Mouse (Mus musculus): ENCODE results near the gene Ptprk. TPM values are rescaled to one million over a fixed set of nuclear protein-coding genes. Genes with fewer than 3 reads are reported as not detected.

Gene Ptprk
- total RNA-seq, 2 experiments from 2014 or later = 46.8 to 50.1 TPM

DNA sequence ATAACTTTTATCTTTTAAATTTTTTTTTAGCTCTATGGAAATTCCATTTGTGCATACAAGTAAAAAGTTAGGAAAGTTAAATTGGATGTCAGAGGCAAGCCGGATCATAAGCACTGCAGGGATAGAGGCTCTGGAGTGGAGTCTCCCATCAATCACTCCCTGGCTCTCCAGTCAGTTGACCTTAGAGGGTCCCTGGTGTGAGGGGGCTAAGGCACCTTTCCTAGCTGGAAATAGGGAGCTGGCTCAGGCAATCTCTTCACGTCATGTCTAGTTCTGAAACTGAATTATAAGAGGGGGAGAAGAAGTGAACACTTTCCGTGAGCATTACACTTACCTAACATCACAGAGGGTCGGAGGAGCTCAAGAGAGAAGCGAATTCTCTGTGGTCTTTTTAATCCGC, 110.1 kb downstream of the Ptprk start:
- no peak for DNase-seq (ENCODE audit: low spot score in 2 of 2)

DNA sequence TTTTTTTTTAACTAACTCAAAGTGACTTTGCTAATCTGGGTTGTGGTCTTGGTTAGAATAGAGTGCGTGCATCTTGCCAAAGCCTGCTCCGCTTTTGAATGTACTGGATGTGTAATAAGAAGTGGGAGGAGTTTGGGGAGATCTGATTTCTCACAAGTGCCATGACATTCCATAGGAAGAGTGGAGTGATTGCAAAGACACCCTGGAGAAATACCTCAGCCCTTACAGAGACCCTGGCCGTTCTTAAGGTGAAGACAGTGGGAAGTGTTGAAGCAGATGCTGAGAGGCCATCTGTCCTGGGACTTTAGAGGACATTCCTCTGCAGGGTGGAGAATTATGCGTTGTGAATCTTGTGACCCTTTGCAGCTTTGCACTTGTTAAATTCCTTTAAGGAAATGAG, 110.7 kb downstream of the Ptprk start:
- DNase-seq (ENCODE audit: low spot score in 2 of 2) = no peak

DNA sequence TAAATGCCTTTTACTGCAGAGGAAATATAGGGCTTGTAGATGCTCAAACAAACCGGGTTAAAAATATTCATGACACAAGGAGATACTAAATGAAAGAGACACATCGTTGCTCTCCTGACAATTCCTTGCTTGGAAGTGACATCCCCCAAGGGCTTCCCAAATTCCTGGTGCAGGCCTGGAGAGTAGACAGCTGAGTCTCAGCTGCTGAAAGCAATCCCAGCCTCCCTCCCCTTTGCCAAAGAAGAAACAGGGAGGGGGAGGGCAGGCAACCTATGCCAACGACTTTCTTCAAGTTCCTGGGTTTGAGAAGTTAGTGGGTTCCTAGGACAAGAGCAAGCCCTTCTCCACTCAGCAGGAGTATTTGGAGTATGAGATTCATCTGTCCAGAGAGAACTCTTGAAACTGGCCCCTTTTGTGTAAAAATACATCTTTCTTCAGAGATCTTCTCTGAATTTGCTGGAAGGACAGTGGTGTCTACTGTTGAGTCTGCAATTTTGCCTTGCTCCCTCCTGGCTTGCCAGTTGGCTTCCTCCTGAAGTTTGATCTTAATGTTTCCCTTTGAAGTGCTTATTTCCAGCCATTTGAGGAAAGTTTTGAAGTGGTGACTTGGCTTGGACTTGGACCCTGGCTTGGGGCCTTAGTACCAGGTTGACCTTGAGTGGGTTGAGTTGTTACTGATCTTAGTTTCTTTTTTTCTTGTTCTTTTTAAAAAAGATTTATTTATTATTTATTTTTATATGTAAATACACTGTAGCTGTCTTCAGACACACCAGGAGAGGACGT, 111.6 kb downstream of the Ptprk start:
- no peak for DNase-seq (ENCODE audit: low spot score in 2 of 2)

DNA sequence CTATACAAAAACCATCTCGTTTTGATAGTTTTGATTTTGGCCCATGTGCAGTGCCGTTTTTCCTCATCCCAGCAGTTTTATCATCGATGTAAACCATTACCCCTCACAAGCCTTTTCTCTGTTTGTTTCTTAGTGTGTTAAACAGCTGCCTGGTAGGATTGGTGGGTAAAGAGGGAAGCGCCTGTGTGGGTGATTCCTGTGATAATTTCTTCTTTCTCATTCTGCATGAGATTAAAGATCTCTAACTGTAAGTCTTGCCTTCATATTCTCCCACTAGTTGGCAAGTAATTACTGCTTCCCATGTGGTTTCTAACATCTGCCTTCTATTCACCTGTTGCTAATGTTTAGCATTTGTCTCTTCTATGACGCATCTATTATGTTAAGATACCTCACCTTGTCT, 116.8 kb downstream of the Ptprk start:
- no peak for DNase-seq (ENCODE audit: low spot score in 2 of 2)

GRCm38 (mm10) chr10:28193630-28194029, 119.0 kb downstream of the Ptprk start:
- DNase-seq (ENCODE audit: low spot score in 2 of 2) = no peak

GRCm38 (mm10) chr10:28200609-28201008, 126.0 kb downstream of the Ptprk start:
- DNase-seq (ENCODE audit: low spot score in 2 of 2) = no peak

- DNase-seq (ENCODE audit: low spot score in 2 of 2) = no peak
Measured at GRCm38 (mm10) chr10:28209394-28209793, 134.8 kb downstream of the Ptprk start.

DNA sequence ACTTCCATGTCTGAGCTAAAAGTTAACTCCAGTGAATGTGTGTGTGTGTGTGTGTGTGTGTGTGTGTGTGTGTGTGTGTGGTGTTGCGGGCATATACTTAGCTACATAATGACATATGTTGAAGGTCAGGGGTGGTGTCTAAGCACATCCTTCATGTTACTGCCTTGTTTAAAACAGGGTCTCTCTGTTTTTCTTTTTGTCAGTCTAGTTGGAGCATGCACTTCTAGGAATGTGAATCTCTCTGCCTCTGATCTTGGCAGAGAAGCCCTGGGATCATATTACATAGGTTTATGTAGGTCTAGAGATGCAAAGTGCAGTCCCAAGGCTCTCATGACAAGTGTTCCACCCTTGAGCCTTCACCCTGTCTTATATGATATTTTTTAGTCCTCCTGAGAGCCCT, 137.5 kb downstream of the Ptprk start:
- DNase-seq (ENCODE audit: low spot score in 2 of 2) = no peak

GRCm38 (mm10) chr10:28215153-28215552, 140.5 kb downstream of the Ptprk start:
- DNase-seq (ENCODE audit: low spot score in 2 of 2) = no peak

DNA sequence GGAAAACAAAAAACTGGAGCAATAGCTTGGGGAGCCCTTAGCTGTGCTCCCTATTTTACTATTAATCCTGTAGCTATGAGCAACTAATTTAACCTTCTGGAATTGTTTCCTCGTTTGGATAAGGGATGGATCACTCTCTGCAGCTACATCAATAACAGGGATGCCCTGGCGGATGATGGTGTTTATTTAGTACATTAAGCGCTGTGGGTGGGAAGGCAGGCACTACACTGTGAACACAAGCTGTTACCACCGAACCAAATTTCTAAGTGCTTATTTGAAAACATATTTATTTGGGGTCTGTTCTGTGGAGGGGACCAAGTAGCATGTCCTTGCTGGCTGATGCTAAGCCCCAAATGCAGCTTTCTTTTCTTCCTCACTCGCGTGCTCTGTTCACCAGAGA, 149.0 kb downstream of the Ptprk start:
- peak; percentile 12 to 59 for DNase-seq (ENCODE audit: low spot score in 2 of 2)

GRCm38 (mm10) chr10:28224376-28224775, 149.8 kb downstream of the Ptprk start:
- no peak for DNase-seq (ENCODE audit: low spot score in 2 of 2)

- no peak for DNase-seq (ENCODE audit: low spot score in 2 of 2)
Measured at GRCm38 (mm10) chr10:28225536-28226075, 151.0 kb downstream of the Ptprk start.

GRCm38 (mm10) chr10:28227732-28228131, 153.1 kb downstream of the Ptprk start:
- no peak for DNase-seq (ENCODE audit: low spot score in 2 of 2)

DNA sequence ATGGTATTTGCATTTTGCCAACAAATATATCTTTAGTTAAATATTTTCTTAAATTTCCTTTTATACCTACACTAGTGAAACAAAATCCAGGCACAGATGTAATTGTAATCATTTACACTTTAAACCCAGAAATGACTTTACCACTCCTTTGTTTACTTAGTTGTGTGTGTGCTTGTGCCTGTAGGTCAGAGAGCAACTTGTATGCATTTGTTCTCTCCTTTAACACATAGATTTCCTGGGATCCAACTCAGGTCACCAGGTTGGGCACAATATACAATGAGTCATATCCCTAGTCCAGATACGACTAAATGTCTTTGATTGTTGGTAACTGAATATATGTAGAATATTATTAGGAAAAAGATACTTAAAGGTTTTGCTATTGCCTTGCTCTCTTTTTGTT, 153.6 kb downstream of the Ptprk start:
- no peak for DNase-seq (ENCODE audit: low spot score in 2 of 2)

DNA sequence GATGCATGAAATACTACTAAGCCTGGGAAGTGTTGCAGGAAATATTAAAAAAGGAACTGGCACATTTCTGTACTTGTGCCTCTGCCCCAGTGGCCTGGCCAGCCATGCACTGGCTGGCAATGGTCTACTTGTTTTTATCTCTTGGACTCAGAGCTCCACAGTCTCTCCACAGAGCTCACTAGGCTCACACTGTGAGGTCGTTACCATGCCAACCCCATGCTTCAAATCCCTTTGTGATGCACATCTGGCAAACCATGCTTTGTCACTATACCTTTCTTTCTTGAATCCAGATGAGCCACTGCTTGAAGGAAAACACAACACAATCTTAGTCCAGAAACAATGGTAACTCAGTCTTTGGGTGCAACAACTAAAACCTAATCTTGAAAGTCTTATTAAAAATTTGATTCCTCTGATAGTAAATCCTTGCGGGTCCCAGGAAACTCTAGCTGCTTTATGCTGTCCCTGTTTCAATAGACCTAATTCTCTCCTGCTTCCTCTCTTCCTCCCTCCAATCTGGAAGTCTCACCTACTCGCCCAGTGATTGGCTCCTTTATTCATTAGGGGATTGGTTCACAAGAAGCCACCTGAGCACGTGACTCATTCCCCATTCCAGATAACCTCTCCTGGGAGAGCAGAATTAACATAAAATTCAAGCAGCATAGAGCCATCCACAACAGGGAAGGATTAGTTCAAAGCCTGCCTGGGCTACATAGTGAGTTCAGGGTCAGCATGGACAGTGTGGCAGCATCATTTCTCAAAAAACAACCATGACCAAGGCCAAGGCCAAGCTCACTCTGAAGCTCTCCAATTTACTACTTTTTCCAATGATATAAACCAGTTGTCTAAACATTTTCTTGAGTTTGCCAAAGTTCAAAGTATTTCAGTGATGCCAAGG, 157.9 kb downstream of the Ptprk start:
- DNase-seq (ENCODE audit: low spot score in 2 of 2) = no peak

DNA sequence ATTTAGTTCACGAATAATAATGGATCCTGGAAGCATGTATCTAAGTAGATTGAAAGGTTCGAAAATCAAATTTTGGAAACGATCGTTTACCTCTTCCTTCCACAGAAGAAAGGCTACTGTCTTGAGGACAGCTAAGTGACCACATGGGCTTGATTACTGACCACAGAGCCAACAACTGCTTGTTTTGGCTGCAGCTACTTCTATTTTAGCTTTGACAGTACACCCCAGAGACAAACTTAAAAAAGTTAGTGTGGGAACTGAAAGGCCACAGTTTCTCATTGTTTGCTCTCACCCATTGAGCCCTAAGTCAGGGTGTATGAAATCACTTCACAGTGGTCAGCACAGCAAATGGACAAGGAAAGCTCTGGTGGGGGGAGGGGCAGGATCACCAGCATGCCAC, 174.4 kb downstream of the Ptprk start:
- no peak for DNase-seq (ENCODE audit: low spot score in 2 of 2)

DNA sequence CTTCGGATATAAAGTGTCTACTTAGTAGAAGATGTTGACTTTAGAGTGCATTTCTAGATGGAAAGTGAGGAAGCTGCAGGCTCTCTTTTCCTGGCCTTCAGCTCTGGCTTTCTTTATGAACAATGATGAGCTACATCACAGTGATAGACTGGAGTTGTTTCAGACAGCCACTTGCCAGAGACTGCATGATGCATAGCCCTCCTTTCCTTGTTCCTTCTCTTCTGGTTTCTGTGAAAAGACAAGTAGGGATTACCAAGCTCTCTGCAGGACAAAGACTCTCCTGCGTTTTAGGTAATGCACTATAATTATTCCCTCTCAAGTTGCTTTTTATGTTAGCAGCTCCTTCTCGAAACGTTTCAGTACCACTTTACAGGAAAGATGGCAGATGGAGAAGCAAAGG, 176.8 kb downstream of the Ptprk start:
- DNase-seq (ENCODE audit: low spot score in 2 of 2) = peak in 1 of 2 experiments; percentile 27

- no peak for DNase-seq (ENCODE audit: low spot score in 2 of 2)
Measured at GRCm38 (mm10) chr10:28260651-28261050, 186.0 kb downstream of the Ptprk start.

DNA sequence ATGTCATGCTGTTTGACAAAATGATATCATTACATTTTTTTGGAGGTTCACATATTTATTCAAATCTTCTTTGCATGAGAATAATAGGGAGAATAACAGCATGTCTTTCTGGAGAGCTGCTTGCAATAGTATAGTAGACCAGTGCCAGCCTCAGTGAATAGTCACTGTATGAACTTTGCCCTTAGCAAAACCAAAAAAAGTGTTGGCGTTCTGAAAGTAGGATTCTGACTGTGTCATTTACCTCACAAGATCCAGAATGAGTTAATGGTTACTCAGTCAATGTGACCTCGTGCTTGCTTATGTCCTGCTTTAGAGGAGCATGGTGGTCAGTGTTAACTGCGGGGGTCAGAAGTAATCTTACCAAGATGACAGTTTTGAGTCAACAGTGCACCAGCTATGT, 187.5 kb downstream of the Ptprk start:
- DNase-seq (ENCODE audit: low spot score in 2 of 2) = no peak

DNA sequence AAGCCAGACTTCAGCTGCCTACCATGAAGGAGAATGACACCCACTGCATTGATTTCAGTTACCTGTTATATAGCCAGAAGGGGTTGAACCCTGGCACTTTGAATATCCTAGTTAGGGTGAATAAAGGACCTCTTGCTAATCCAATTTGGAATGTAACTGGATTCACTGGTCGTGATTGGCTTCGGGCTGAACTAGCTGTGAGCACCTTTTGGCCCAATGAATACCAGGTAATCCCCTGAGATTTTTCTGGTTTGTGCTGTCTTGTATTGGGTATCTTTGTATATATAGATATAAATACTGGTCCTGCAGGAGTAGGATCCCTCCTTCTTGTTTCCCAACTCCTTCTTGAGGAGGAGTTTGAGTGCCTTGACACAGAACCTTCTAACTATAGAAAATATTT, 188.9 kb downstream of the Ptprk start:
- no peak for DNase-seq (ENCODE audit: low spot score in 2 of 2)

- no peak for DNase-seq (ENCODE audit: low spot score in 2 of 2)
Measured at GRCm38 (mm10) chr10:28270273-28270672, 195.7 kb downstream of the Ptprk start.

All from layer of hippocampus, adult 18-20 months (tissue).